Mouse (Mus musculus): ENCODE measurements around the gene Ogfr. TPM values are rescaled to one million over a fixed set of nuclear protein-coding genes. Genes with fewer than 3 reads are reported as not detected.

The Ogfr gene
- polyA plus RNA-seq (2014; fragmentation: Nextera tagmentation; extraction: Ambion mirVana) = 54.6 and 55.0 TPM in 2 replicates

- under 1% methylated on average over 67 of the region's 67 CpGs for WGBS
- Histone ChIP-seq H3K4me1 (ENCODE audit: control insufficient read depth in 2 of 2, insufficient read depth in 2 of 2, low read length in 2 of 2) (peaks cover 6 to 8% of the 10 kb centered on the region in 2 experiments; a peak in 3 of 4 replicates), H3K9ac (ENCODE audit: low read length) (peak within 1 kb of the TSS; percentile 91), H3K9me3 (ENCODE audit: control insufficient read depth, low read length) (no peaks in the 10 kb centered on the region), H3K27ac (replicated peaks in 1 of 2; ENCODE audit: control insufficient read depth in 1 of 2, insufficient read depth in 1 of 2, low read depth in 2 of 2, low read length in 2 of 2) (peak within 1 kb of the TSS; percentile 92 to 93), H3K4me3 (ENCODE audit: control insufficient read depth in 1 of 2, insufficient read depth in 1 of 2, low read depth in 1 of 2, low read length in 2 of 2) (peak within 1 kb of the TSS; percentile 82 to 96), H3K36me3 (ENCODE audit: control insufficient read depth, insufficient read depth, low read length) (peaks cover 66% of the 10 kb centered on the region), H3K27me3 (ENCODE audit: control insufficient read depth, insufficient read depth, low read length) (no peaks in the 10 kb centered on the region), H3K4me2 (ENCODE audit: low read length) (peak within 1 kb of the TSS; percentile 76)
- peak; percentile 91 for ATAC-seq (ENCODE audit: insufficient number of reproducible peaks, insufficient read depth, low FRiP score, low read depth)
Measured at GRCm38 (mm10) chr2:180589123-180589831, at the start of gene Ogfr. Gene Ogfr, plus strand, starts transcription at chr2:180589245.

GRCm38 (mm10) chr2:180543675-180544074 is 45.4 kb upstream of the Ogfr start:
- WGBS = 83% methylated on average over 2 of the region's 2 CpGs
- Histone ChIP-seq H3K36me3 (ENCODE audit: control insufficient read depth, insufficient read depth, low read length) (no peaks in the 10 kb centered on the region), H3K9me3 (ENCODE audit: control insufficient read depth, low read length) (no peaks in the 10 kb centered on the region), H3K27me3 (ENCODE audit: control insufficient read depth, insufficient read depth, low read length) (no peaks in the 10 kb centered on the region), H3K4me2 (ENCODE audit: low read length) (no peak overlapping the region), H3K4me1 (ENCODE audit: control insufficient read depth in 2 of 2, insufficient read depth in 2 of 2, low read length in 2 of 2) (no peaks in the 10 kb centered on the region), H3K4me3 (ENCODE audit: control insufficient read depth in 1 of 2, insufficient read depth in 1 of 2, low read depth in 1 of 2, low read length in 2 of 2) (no peak overlapping the region), H3K9ac (ENCODE audit: low read length) (no peak overlapping the region), H3K27ac (replicated peaks in 1 of 2; ENCODE audit: control insufficient read depth in 1 of 2, insufficient read depth in 1 of 2, low read depth in 2 of 2, low read length in 2 of 2) (no peak overlapping the region)
- ATAC-seq (ENCODE audit: insufficient number of reproducible peaks, insufficient read depth, low FRiP score, low read depth) = no peak

- Histone ChIP-seq H3K27me3 (ENCODE audit: control insufficient read depth, insufficient read depth, low read length) (no peaks in the 10 kb centered on the region), H3K9ac (ENCODE audit: low read length) (no peak overlapping the region), H3K4me1 (ENCODE audit: control insufficient read depth in 2 of 2, insufficient read depth in 2 of 2, low read length in 2 of 2) (no peaks in the 10 kb centered on the region), H3K36me3 (ENCODE audit: control insufficient read depth, insufficient read depth, low read length) (no peaks in the 10 kb centered on the region), H3K4me3 (ENCODE audit: control insufficient read depth in 1 of 2, insufficient read depth in 1 of 2, low read depth in 1 of 2, low read length in 2 of 2) (no peak overlapping the region), H3K27ac (replicated peaks in 1 of 2; ENCODE audit: control insufficient read depth in 1 of 2, insufficient read depth in 1 of 2, low read depth in 2 of 2, low read length in 2 of 2) (no peak overlapping the region), H3K9me3 (ENCODE audit: control insufficient read depth, low read length) (no peaks in the 10 kb centered on the region), H3K4me2 (ENCODE audit: low read length) (no peak overlapping the region)
- WGBS = 79% methylated on average over 18 of the region's 18 CpGs
- no peak for ATAC-seq (ENCODE audit: insufficient number of reproducible peaks, insufficient read depth, low FRiP score, low read depth)
Measured at GRCm38 (mm10) chr2:180545046-180545445, 44.0 kb upstream of the Ogfr start.

- H3K4me3 ChIP-seq (ENCODE audit: control insufficient read depth in 1 of 2, insufficient read depth in 1 of 2, low read depth in 1 of 2, low read length in 2 of 2) = no peak overlapping the region
- no peaks in the 10 kb centered on the region for H3K4me1 ChIP-seq (ENCODE audit: control insufficient read depth in 2 of 2, insufficient read depth in 2 of 2, low read length in 2 of 2)
- WGBS = 44% methylated on average over 8 of the region's 8 CpGs
- no peaks in the 10 kb centered on the region for H3K27me3 ChIP-seq (ENCODE audit: control insufficient read depth, insufficient read depth, low read length)
- no peaks in the 10 kb centered on the region for H3K36me3 ChIP-seq (ENCODE audit: control insufficient read depth, insufficient read depth, low read length)
- no peak overlapping the region for H3K27ac ChIP-seq (replicated peaks in 1 of 2; ENCODE audit: control insufficient read depth in 1 of 2, insufficient read depth in 1 of 2, low read depth in 2 of 2, low read length in 2 of 2)
- no peaks in the 10 kb centered on the region for H3K9me3 ChIP-seq (ENCODE audit: control insufficient read depth, low read length)
- no peak overlapping the region for H3K4me2 ChIP-seq (ENCODE audit: low read length)
- H3K9ac ChIP-seq (ENCODE audit: low read length) = no peak overlapping the region
- ATAC-seq (ENCODE audit: insufficient number of reproducible peaks, insufficient read depth, low FRiP score, low read depth) = no peak
Measured at GRCm38 (mm10) chr2:180547384-180548106, 41.5 kb upstream of the Ogfr start.

- Histone ChIP-seq H3K27ac (replicated peaks in 1 of 2; ENCODE audit: control insufficient read depth in 1 of 2, insufficient read depth in 1 of 2, low read depth in 2 of 2, low read length in 2 of 2) (no peak overlapping the region), H3K4me2 (ENCODE audit: low read length) (no peak overlapping the region), H3K9me3 (ENCODE audit: control insufficient read depth, low read length) (no peaks in the 10 kb centered on the region), H3K9ac (ENCODE audit: low read length) (no peak overlapping the region), H3K27me3 (ENCODE audit: control insufficient read depth, insufficient read depth, low read length) (no peaks in the 10 kb centered on the region), H3K36me3 (ENCODE audit: control insufficient read depth, insufficient read depth, low read length) (no peaks in the 10 kb centered on the region), H3K4me3 (ENCODE audit: control insufficient read depth in 1 of 2, insufficient read depth in 1 of 2, low read depth in 1 of 2, low read length in 2 of 2) (no peak overlapping the region), H3K4me1 (ENCODE audit: control insufficient read depth in 2 of 2, insufficient read depth in 2 of 2, low read length in 2 of 2) (no peaks in the 10 kb centered on the region)
- WGBS = 71% methylated on average over 3 of the region's 3 CpGs
- ATAC-seq (ENCODE audit: insufficient number of reproducible peaks, insufficient read depth, low FRiP score, low read depth) = no peak
Measured at GRCm38 (mm10) chr2:180552340-180552739, 36.7 kb upstream of the Ogfr start.

GRCm38 (mm10) chr2:180555219-180555618 is 33.8 kb upstream of the Ogfr start:
- Histone ChIP-seq H3K4me1 (ENCODE audit: control insufficient read depth in 2 of 2, insufficient read depth in 2 of 2, low read length in 2 of 2) (no peaks in the 10 kb centered on the region), H3K4me2 (ENCODE audit: low read length) (no peak overlapping the region), H3K27ac (replicated peaks in 1 of 2; ENCODE audit: control insufficient read depth in 1 of 2, insufficient read depth in 1 of 2, low read depth in 2 of 2, low read length in 2 of 2) (no peak overlapping the region), H3K9ac (ENCODE audit: low read length) (no peak overlapping the region), H3K4me3 (ENCODE audit: control insufficient read depth in 1 of 2, insufficient read depth in 1 of 2, low read depth in 1 of 2, low read length in 2 of 2) (no peak overlapping the region), H3K27me3 (ENCODE audit: control insufficient read depth, insufficient read depth, low read length) (no peaks in the 10 kb centered on the region), H3K9me3 (ENCODE audit: control insufficient read depth, low read length) (0 out of 2 replicates have a peak, but pooled peaks cover 3% of the 10 kb centered on the region), H3K36me3 (ENCODE audit: control insufficient read depth, insufficient read depth, low read length) (no peaks in the 10 kb centered on the region)
- WGBS = 47% methylated on average over 3 of the region's 3 CpGs
- no peak for ATAC-seq (ENCODE audit: insufficient number of reproducible peaks, insufficient read depth, low FRiP score, low read depth)

GRCm38 (mm10) chr2:180556470-180556869 is 32.6 kb upstream of the Ogfr start:
- no peak overlapping the region for H3K27ac ChIP-seq (replicated peaks in 1 of 2; ENCODE audit: control insufficient read depth in 1 of 2, insufficient read depth in 1 of 2, low read depth in 2 of 2, low read length in 2 of 2)
- H3K4me2 ChIP-seq (ENCODE audit: low read length) = no peak overlapping the region
- H3K9ac ChIP-seq (ENCODE audit: low read length) = no peak overlapping the region
- no peak overlapping the region for H3K4me3 ChIP-seq (ENCODE audit: control insufficient read depth in 1 of 2, insufficient read depth in 1 of 2, low read depth in 1 of 2, low read length in 2 of 2)
- ATAC-seq (ENCODE audit: insufficient number of reproducible peaks, insufficient read depth, low FRiP score, low read depth) = no peak
- no peaks in the 10 kb centered on the region for H3K27me3 ChIP-seq (ENCODE audit: control insufficient read depth, insufficient read depth, low read length)
- 61% methylated on average over 3 of the region's 3 CpGs for WGBS
- 0 out of 2 replicates have a peak, but pooled peaks cover 3% of the 10 kb centered on the region for H3K9me3 ChIP-seq (ENCODE audit: control insufficient read depth, low read length)
- H3K36me3 ChIP-seq (ENCODE audit: control insufficient read depth, insufficient read depth, low read length) = no peaks in the 10 kb centered on the region
- no peaks in the 10 kb centered on the region for H3K4me1 ChIP-seq (ENCODE audit: control insufficient read depth in 2 of 2, insufficient read depth in 2 of 2, low read length in 2 of 2)
